Mouse (Mus musculus) limb, embryonic 15.5 days (tissue): ENCODE data around the gene Mov10. TPM values are rescaled to one million over a fixed set of nuclear protein-coding genes. Genes with fewer than 3 reads are reported as not detected.
"Not testable (repeated sequence)": the region's sequence is repeated elsewhere in the genome, so short reads cannot be mapped to it uniquely, and the experiment has no call there.

Source experiments
- ATAC-seq: fragments of 200-750 bp; cut with Nextera tagmentation; 2 replicates; pipeline ENCODE4 v1.8.0; 2017; ENCODE audit warnings: low read depth, moderate TSS enrichment; ENCODE audit not compliant: insufficient number of reproducible peaks, low FRiP score, low TSS enrichment
- H3K27ac ChIP-seq: fragments of 300-500 bp; sonication (generic); 2 replicates; pipeline ENCODE4 v1.5.1; 2015; ENCODE audit warnings: moderate library complexity, mild to moderate bottlenecking, inconsistent platforms
- H3K27me3 ChIP-seq: fragments of 300-500 bp; sonication (generic); 2 replicates; pipeline ENCODE4 v1.6.1; 2015; ENCODE audit warnings: inconsistent platforms
- H3K36me3 ChIP-seq: fragments of 300-500 bp; sonication (generic); 2 replicates; pipeline ENCODE4 v1.6.1; 2015; ENCODE audit warnings: inconsistent platforms
- H3K4me1 ChIP-seq: fragments of 300-500 bp; sonication (generic); 2 replicates; pipeline ENCODE4 v1.6.1; 2015; ENCODE audit warnings: inconsistent platforms
- H3K4me2 ChIP-seq: fragments of 300-500 bp; sonication (generic); 2 replicates; pipeline ENCODE4 v1.6.1; 2015; ENCODE audit warnings: mild to moderate bottlenecking, inconsistent platforms
- H3K4me3 ChIP-seq: fragments of 300-500 bp; sonication (generic); 2 replicates; pipeline ENCODE4 v1.5.1; 2015; ENCODE audit warnings: mild to moderate bottlenecking, inconsistent platforms
- H3K9ac ChIP-seq: fragments of 300-500 bp; sonication (generic); 2 replicates; pipeline ENCODE4 v1.6.1; 2015; ENCODE audit warnings: inconsistent platforms
- H3K9me3 ChIP-seq: fragments of 300-500 bp; sonication (generic); 2 replicates; pipeline ENCODE4 v1.6.1; 2016; ENCODE audit warnings: inconsistent platforms
- WGBS: fragments of 180-500 bp; shearing (Covaris S2); methylation state at CpG from one replicate; pipeline ENCODE4 v1.1.7; 2015; 5-methylcytosine and 5-hydroxymethylcytosine counted together
- polyA plus RNA-seq: library from polyadenylated mRNA; unstranded; fragments of >200 nt; fragmentation: Nextera tagmentation; extraction: Ambion mirVana; gene quantifications from 2 replicates; pipeline ENCODE4 v1.2.1, GENCODE M21; 2015

The Mov10 gene
- polyA plus RNA-seq, result 48.7 and 50.7 TPM in 2 replicates

GRCm38 (mm10) chr3:104817991-104818748 lies at the start of gene Mov10:
Mov10 (minus strand) TSS chr3:104818563.
- under 1% methylated on average over 36 of the region's 40 CpGs for WGBS
- peak; percentile 73 for ATAC-seq
- H3K9me3 ChIP-seq, result no peaks in the 10 kb centered on the region

GRCm38 (mm10) chr3:104866674-104867073 lies 48.3 kb upstream of the Mov10 start:
- not testable (repeated sequence) for H3K4me3 ChIP-seq, ATAC-seq, H3K9ac ChIP-seq

More at GRCm38 (mm10) chr3:104817991-104818748, at the start of gene Mov10:
- Histone ChIP-seq H3K4me1 (peaks cover 19% of the 10 kb centered on the region), H3K4me3 (peak within 1 kb of the TSS; percentile 75), H3K27ac (peak within 1 kb of the TSS; percentile 97), H3K4me2 (peak within 1 kb of the TSS; percentile 70), H3K9ac (peak within 1 kb of the TSS; percentile 93), H3K36me3 (peaks cover 11% of the 10 kb centered on the region; the same call in 1 of the 2 replicates), H3K27me3 (no peaks in the 10 kb centered on the region)

GRCm38 (mm10) chr3:104865341-104865788 lies 47.0 kb upstream of the Mov10 start:
- Histone ChIP-seq H3K36me3 (peaks cover 13% of the 10 kb centered on the region), H3K4me2 (peak overlapping the region; percentile 59), H3K27ac (peak overlapping the region; percentile 98), H3K4me1 (peaks cover 15% of the 10 kb centered on the region), H3K9me3 (no peaks in the 10 kb centered on the region), H3K9ac (peak overlapping the region; percentile 75), H3K27me3 (no peaks in the 10 kb centered on the region), H3K4me3 (peak overlapping the region; percentile 98)
- under 1% methylated on average over 12 of the region's 12 CpGs for WGBS
- no peak for ATAC-seq

More at GRCm38 (mm10) chr3:104866674-104867073, 48.3 kb upstream of the Mov10 start:
- not testable (repeated sequence) for H3K27me3 ChIP-seq, H3K9me3 ChIP-seq, H3K4me2 ChIP-seq, H3K27ac ChIP-seq
- Histone ChIP-seq H3K4me1 (peaks cover 15% of the 10 kb centered on the region), H3K36me3 (peaks cover 23% of the 10 kb centered on the region)

GRCm38 (mm10) chr3:104864651-104865340 lies 46.4 kb upstream of the Mov10 start:
- Histone ChIP-seq H3K4me3 (peak overlapping the region; percentile 98), H3K4me2 (peak overlapping the region; percentile 59), H3K4me1 (peaks cover 15% of the 10 kb centered on the region), H3K36me3 (peaks cover 10% of the 10 kb centered on the region), H3K9me3 (no peaks in the 10 kb centered on the region), H3K27me3 (no peaks in the 10 kb centered on the region), H3K27ac (peak overlapping the region; percentile 98), H3K9ac (peak overlapping the region; percentile 75)
- ATAC-seq, result peak; percentile 87
- WGBS, result under 1% methylated on average over 48 of the region's 48 CpGs

- Histone ChIP-seq H3K9me3 (no peaks in the 10 kb centered on the region), H3K9ac (peak within 1 kb of the TSS; percentile 75), H3K36me3 (peaks cover 7% of the 10 kb centered on the region), H3K27me3 (no peaks in the 10 kb centered on the region), H3K4me1 (peaks cover 15% of the 10 kb centered on the region), H3K4me3 (peak within 1 kb of the TSS; percentile 98), H3K4me2 (peak within 1 kb of the TSS; percentile 59), H3K27ac (peak within 1 kb of the TSS; percentile 98)
- WGBS, result under 1% methylated on average over 43 of the region's 43 CpGs
- peak; percentile 93 for ATAC-seq
Observed at GRCm38 (mm10) chr3:104863786-104864650, 45.7 kb upstream of the Mov10 start, which contains the start of the genes St7l and Capza1. St7l (plus strand) TSS chr3:104864005. Capza1 (minus strand) TSS chr3:104864505.

GRCm38 (mm10) chr3:104858560-104858959 lies 40.2 kb upstream of the Mov10 start:
- H3K36me3 ChIP-seq, result 0 out of 2 replicates have a peak, but pooled peaks cover 5% of the 10 kb centered on the region
- no peaks in the 10 kb centered on the region for H3K27me3 ChIP-seq
- no peak overlapping the region for H3K27ac ChIP-seq
- no peak overlapping the region for H3K9ac ChIP-seq
- H3K4me1 ChIP-seq, result peaks cover 7% of the 10 kb centered on the region; the same call in 1 of the 2 replicates
- no peak overlapping the region for H3K4me2 ChIP-seq
- no peak for ATAC-seq
- 94% methylated on average over 1 of the region's 1 CpGs for WGBS
- no peak overlapping the region for H3K4me3 ChIP-seq
- no peaks in the 10 kb centered on the region for H3K9me3 ChIP-seq

GRCm38 (mm10) chr3:104856106-104856505 lies 37.7 kb upstream of the Mov10 start:
- Histone ChIP-seq H3K4me2 (no peak overlapping the region), H3K9me3 (no peaks in the 10 kb centered on the region), H3K36me3 (0 out of 2 replicates have a peak, but pooled peaks cover 5% of the 10 kb centered on the region), H3K4me3 (no peak overlapping the region), H3K27me3 (no peaks in the 10 kb centered on the region), H3K9ac (no peak overlapping the region), H3K4me1 (no peaks in the 10 kb centered on the region), H3K27ac (no peak overlapping the region)
- WGBS, result 71% methylated on average over 1 of the region's 1 CpGs
- ATAC-seq, result no peak

GRCm38 (mm10) chr3:104854866-104855265 lies 36.5 kb upstream of the Mov10 start:
- Histone ChIP-seq H3K27me3 (no peaks in the 10 kb centered on the region), H3K27ac (no peak overlapping the region), H3K9me3 (no peaks in the 10 kb centered on the region), H3K9ac (0 out of 2 replicates have a peak overlapping the region, but pooled peaks have one; percentile 2), H3K4me3 (no peak overlapping the region), H3K36me3 (0 out of 2 replicates have a peak, but pooled peaks cover 8% of the 10 kb centered on the region), H3K4me2 (no peak overlapping the region), H3K4me1 (no peaks in the 10 kb centered on the region)
- ATAC-seq, result no peak

- Histone ChIP-seq H3K4me1 (no peaks in the 10 kb centered on the region), H3K9ac (no peak overlapping the region), H3K9me3 (no peaks in the 10 kb centered on the region), H3K4me2 (no peak overlapping the region), H3K27ac (no peak overlapping the region), H3K27me3 (no peaks in the 10 kb centered on the region), H3K4me3 (no peak overlapping the region), H3K36me3 (0 out of 2 replicates have a peak, but pooled peaks cover 10% of the 10 kb centered on the region)
- WGBS, result 82% methylated on average over 1 of the region's 1 CpGs
- no peak for ATAC-seq
Observed at GRCm38 (mm10) chr3:104854465-104854864, 36.1 kb upstream of the Mov10 start.

- H3K36me3 ChIP-seq, result peaks cover 41% of the 10 kb centered on the region
Observed at GRCm38 (mm10) chr3:104846601-104847000, 28.2 kb upstream of the Mov10 start.

GRCm38 (mm10) chr3:104841049-104841448 lies 22.7 kb upstream of the Mov10 start:
- no peak overlapping the region for H3K4me3 ChIP-seq
- H3K27me3 ChIP-seq, result no peaks in the 10 kb centered on the region
- 92% methylated on average over 5 of the region's 5 CpGs for WGBS
- H3K9ac ChIP-seq, result no peak overlapping the region
- no peak overlapping the region for H3K27ac ChIP-seq
- peaks cover 69% of the 10 kb centered on the region for H3K36me3 ChIP-seq
- no peak overlapping the region for H3K4me2 ChIP-seq
- no peaks in the 10 kb centered on the region for H3K4me1 ChIP-seq
- H3K9me3 ChIP-seq, result no peaks in the 10 kb centered on the region
- no peak for ATAC-seq

More at GRCm38 (mm10) chr3:104846601-104847000, 28.2 kb upstream of the Mov10 start:
- no peak overlapping the region for H3K4me3 ChIP-seq
- H3K27me3 ChIP-seq, result no peaks in the 10 kb centered on the region
- no peak for ATAC-seq
- H3K9me3 ChIP-seq, result no peaks in the 10 kb centered on the region
- H3K4me2 ChIP-seq, result no peak overlapping the region
- H3K4me1 ChIP-seq, result no peaks in the 10 kb centered on the region
- H3K27ac ChIP-seq, result no peak overlapping the region
- WGBS, result 62% methylated on average over 4 of the region's 4 CpGs
- no peak overlapping the region for H3K9ac ChIP-seq
